Mouse (Mus musculus): Measurements from ENCODE around the gene Vdr. TPM values are rescaled to one million over a fixed set of nuclear protein-coding genes. Genes with fewer than 3 reads are reported as not detected.

Vdr gene
- total RNA-seq, 2 experiments from 2014 or later, result 5.3 to 5.4 TPM

GRCm38 (mm10) chr15:97920306-97920705 is 9.9 kb upstream of the Vdr start:
- DNase-seq, result no peak

- no peak for DNase-seq
These were observed 8.8 kb upstream of the Vdr start for GRCm38 (mm10) chr15:97919217-97919616.

- DNase-seq, result no peak
These were observed 7.6 kb upstream of the Vdr start for GRCm38 (mm10) chr15:97917994-97918393.

- peak; percentile 63 for DNase-seq
These were observed 3.9 kb upstream of the Vdr start for GRCm38 (mm10) chr15:97914331-97914747.

- peak; percentile 85 for DNase-seq
These were observed 2.4 kb downstream of the Vdr start for GRCm38 (mm10) chr15:97907801-97908751.

- no peak for DNase-seq
These were observed 3.2 kb downstream of the Vdr start for GRCm38 (mm10) chr15:97907202-97907601.

GRCm38 (mm10) chr15:97905281-97905680 is 5.1 kb downstream of the Vdr start:
- no peak for DNase-seq

- no peak for DNase-seq
These were observed 6.0 kb downstream of the Vdr start for GRCm38 (mm10) chr15:97904339-97904991.

- DNase-seq, result no peak
These were observed 7.0 kb downstream of the Vdr start for GRCm38 (mm10) chr15:97903261-97904009.

- no peak for DNase-seq
These were observed 9.4 kb downstream of the Vdr start for GRCm38 (mm10) chr15:97900991-97901390.

- no peak for DNase-seq
These were observed 10.0 kb downstream of the Vdr start for GRCm38 (mm10) chr15:97900336-97900912.

GRCm38 (mm10) chr15:97899714-97900113 is 10.7 kb downstream of the Vdr start:
- no peak for DNase-seq

- DNase-seq, result no peak
These were observed 11.6 kb downstream of the Vdr start for GRCm38 (mm10) chr15:97898791-97899190.

- no peak for DNase-seq
These were observed 13.4 kb downstream of the Vdr start for GRCm38 (mm10) chr15:97896861-97897654.

GRCm38 (mm10) chr15:97896347-97896746 is 14.1 kb downstream of the Vdr start:
- DNase-seq, result no peak

GRCm38 (mm10) chr15:97895847-97896246 is 14.6 kb downstream of the Vdr start:
- no peak for DNase-seq

- no peak for DNase-seq
These were observed 17.9 kb downstream of the Vdr start for GRCm38 (mm10) chr15:97892506-97892905.

GRCm38 (mm10) chr15:97890450-97890849 is 20.0 kb downstream of the Vdr start:
- no peak for DNase-seq

- peak; percentile 33 for DNase-seq
These were observed 20.4 kb downstream of the Vdr start for GRCm38 (mm10) chr15:97890017-97890416.

- DNase-seq, result no peak
These were observed 22.9 kb downstream of the Vdr start for GRCm38 (mm10) chr15:97887541-97888016.

- no peak for DNase-seq
These were observed 29.0 kb downstream of the Vdr start for GRCm38 (mm10) chr15:97881423-97881822.

All from adrenal gland, postnatal 10 days (tissue).